9 mouse cellular contexts compared by ENCODE assay signal in genomic region chr4:56725839-56726238, GRCm38 (mm10). TPM values are rescaled to one million over a fixed set of nuclear protein-coding genes. Genes with fewer than 3 reads are reported as not detected.
DNase-seq lines count a peak whose midpoint lies in the region; ATAC-seq and TF ChIP-seq lines count a peak whose summit lies in the region.
"Had no signal": no experiment of that assay in that cellular context is flagged by ENCODE, and none has a peak within 500 bp of the region (broad histone marks: within the 10 kb centered on the region; RNA-seq: fewer than 3 reads in every experiment).

No protein-coding gene starts in this region.

- no peak overlapping the region for H3K4me2 ChIP-seq in forebrain, embryonic 14.5 days (ENCODE audit: low read length)
- no peak overlapping the region for H3K4me2 ChIP-seq in forebrain, embryonic 15.5 days (replicated peaks)
- H3K4me2 ChIP-seq in lung, postnatal 0 days (replicated peaks; ENCODE audit: low read depth, low read length) = no peak overlapping the region

- 52% methylated on average over 8 of the region's 8 CpGs for WGBS in forebrain, embryonic 14.5 days
- 55% methylated on average over 8 of the region's 8 CpGs for WGBS in forebrain, embryonic 15.5 days
- WGBS in lung, postnatal 0 days = 49% methylated on average over 8 of the region's 8 CpGs
- WGBS in bone marrow, adult 2 months = 55% methylated on average over 8 of the region's 8 CpGs
- 59% methylated on average over 8 of the region's 8 CpGs for WGBS in small intestine, adult 2 months

- no peak overlapping the region for H3K27ac ChIP-seq in forebrain, embryonic 14.5 days (ENCODE audit: low read depth, low read length)
- no peak overlapping the region for H3K27ac ChIP-seq in forebrain, embryonic 15.5 days (replicated peaks)
- H3K27ac ChIP-seq in lung, postnatal 0 days (ENCODE audit: low read length) = no peak overlapping the region
- H3K27ac ChIP-seq in bone marrow, adult 2 months (ENCODE audit: control insufficient read depth, insufficient read depth, low read depth, low read length, poor library complexity) = no peak overlapping the region
- no peak overlapping the region for H3K27ac ChIP-seq in small intestine, adult 2 months (ENCODE audit: insufficient read depth, low read depth, low read length)

- TF ChIP-seq EP300 in lung, postnatal 0 days (IDR thresholded peaks at IDR 0.05) = no peak

- H3K27me3 ChIP-seq in forebrain, embryonic 14.5 days (replicated peaks; ENCODE audit: control insufficient read depth, insufficient read depth, low read length) = no peaks in the 10 kb centered on the region
- no peaks in the 10 kb centered on the region for H3K27me3 ChIP-seq in forebrain, embryonic 15.5 days
- H3K27me3 ChIP-seq in lung, postnatal 0 days (replicated peaks; ENCODE audit: insufficient read depth, low read length) = no peaks in the 10 kb centered on the region
- H3K27me3 ChIP-seq in small intestine, adult 2 months (ENCODE audit: control insufficient read depth, insufficient read depth, low read length) = no peaks in the 10 kb centered on the region

- no peaks in the 10 kb centered on the region for H3K36me3 ChIP-seq in forebrain, embryonic 14.5 days (ENCODE audit: control insufficient read depth, insufficient read depth, low read length)
- H3K36me3 ChIP-seq in forebrain, embryonic 15.5 days = no peaks in the 10 kb centered on the region
- no peaks in the 10 kb centered on the region for H3K36me3 ChIP-seq in lung, postnatal 0 days (ENCODE audit: insufficient read depth, low read length)
- no peaks in the 10 kb centered on the region for H3K36me3 ChIP-seq in small intestine, adult 2 months (ENCODE audit: control insufficient read depth, insufficient read depth, low read length)

- no peak overlapping the region for H3K9ac ChIP-seq in forebrain, embryonic 14.5 days (ENCODE audit: low read length)
- no peak overlapping the region for H3K9ac ChIP-seq in forebrain, embryonic 15.5 days (replicated peaks)
- no peak overlapping the region for H3K9ac ChIP-seq in lung, postnatal 0 days (replicated peaks; ENCODE audit: low read depth)

- H3K4me3 ChIP-seq in forebrain, embryonic 14.5 days (ENCODE audit: low read depth, low read length) = no peak overlapping the region
- H3K4me3 ChIP-seq in forebrain, embryonic 15.5 days = no peak overlapping the region
- H3K4me3 ChIP-seq in lung, postnatal 0 days (ENCODE audit: low read depth, low read length) = no peak overlapping the region
- H3K4me3 ChIP-seq in bone marrow, adult 2 months (replicated peaks; ENCODE audit: control insufficient read depth, low read depth, low read length) = no peak overlapping the region
- no peak overlapping the region for H3K4me3 ChIP-seq in small intestine, adult 2 months (ENCODE audit: low read depth, low read length)

- no peak for ATAC-seq in forebrain, embryonic 14.5 days
- no peak for ATAC-seq in forebrain, embryonic 15.5 days (replicated peaks)
- ATAC-seq in lung, postnatal 0 days = no peak

- no peak for TF ChIP-seq POLR2A in bone marrow, adult 2 months (IDR thresholded peaks at IDR 0.05; ENCODE audit: borderline replicate concordance, control insufficient read depth, low read depth, low read length)
- TF ChIP-seq POLR2A in small intestine, adult 2 months (IDR thresholded peaks at IDR 0.05; ENCODE audit: low read depth, low read length) = no peak

- H3K4me1 ChIP-seq in forebrain, embryonic 14.5 days (ENCODE audit: control insufficient read depth, insufficient read depth, low read length) = no peaks in the 10 kb centered on the region
- no peaks in the 10 kb centered on the region for H3K4me1 ChIP-seq in forebrain, embryonic 15.5 days
- no peaks in the 10 kb centered on the region for H3K4me1 ChIP-seq in lung, postnatal 0 days (ENCODE audit: insufficient read depth, low read depth, low read length)
- H3K4me1 ChIP-seq in bone marrow, adult 2 months (ENCODE audit: control insufficient read depth, insufficient read depth, low read length) = no peaks in the 10 kb centered on the region
- no peaks in the 10 kb centered on the region for H3K4me1 ChIP-seq in small intestine, adult 2 months (ENCODE audit: control insufficient read depth, insufficient read depth, insufficient read length, low read length)

- peak; percentile 6 for DNase-seq in forebrain, embryonic 14.5 days (ENCODE audit: low spot score)
- DNase-seq in lung, postnatal 0 days (ENCODE audit: low spot score) = peak; percentile 25
- DNase-seq in lung, adult 18-20 months = no peak
- no peak for DNase-seq in ovary, adult 18-20 months (ENCODE audit: low spot score)
- no peak for DNase-seq in cerebellum, adult 11-12 months

- no peaks in the 10 kb centered on the region for H3K9me3 ChIP-seq in forebrain, embryonic 14.5 days (replicated peaks; ENCODE audit: control insufficient read depth, low read length)
- peaks cover 3% of the 10 kb centered on the region; the same call in 1 of the 2 replicates for H3K9me3 ChIP-seq in forebrain, embryonic 15.5 days
- no peaks in the 10 kb centered on the region for H3K9me3 ChIP-seq in lung, postnatal 0 days (ENCODE audit: low read length)

- TF ChIP-seq CTCF in lung, postnatal 0 days (IDR thresholded peaks at IDR 0.05) = peak; percentile 53
- TF ChIP-seq CTCF in bone marrow, adult 2 months (IDR thresholded peaks at IDR 0.05; ENCODE audit: control insufficient read depth, insufficient read depth, low read length) = peak; percentile 50; the same call in 1 of the 2 replicates
- TF ChIP-seq CTCF in small intestine, adult 2 months (IDR thresholded peaks at IDR 0.05; ENCODE audit: extremely low read depth, insufficient read length, insufficient replicate concordance, low read depth, low read length) = peak; percentile 26; the same call in 1 of the 2 replicates

RNA-seq across cellular contexts. Expression of gene Gm26657, which starts 14.0 kb away (rescaled TPM):
- not detected in 2 replicates for polyA plus RNA-seq in forebrain, embryonic 14.5 days (2014; fragmentation: Nextera tagmentation; extraction: Ambion mirVana)
- polyA plus RNA-seq in forebrain, embryonic 15.5 days (2015; fragmentation: Nextera tagmentation; extraction: Ambion mirVana) = not detected in 2 replicates
- polyA plus RNA-seq in lung, postnatal 0 days (2015; fragmentation: Nextera tagmentation; extraction: Ambion mirVana) = not detected in 2 replicates
- not detected in 2 replicates for polyA plus RNA-seq in bone marrow, adult 2 months (2011; ENCODE audit: insufficient read depth, insufficient read length, low replicate concordance, missing spikeins)
- not detected in 2 replicates for polyA plus RNA-seq in small intestine, adult 2 months (2012; rRNA removed)
- polyA plus RNA-seq: gonadal fat pad, adult 2 months had no signal

RNA-seq across cellular contexts. Expression of gene Actl7b, which starts 15.4 kb away (rescaled TPM):
- polyA plus RNA-seq in forebrain, embryonic 14.5 days (2014; fragmentation: Nextera tagmentation; extraction: Ambion mirVana) = not detected in 2 replicates
- polyA plus RNA-seq in forebrain, embryonic 15.5 days (2015; fragmentation: Nextera tagmentation; extraction: Ambion mirVana) = not detected in 2 replicates
- 0.08 TPM in 1 of 2 replicates, not detected in the other for polyA plus RNA-seq in lung, postnatal 0 days (2015; fragmentation: Nextera tagmentation; extraction: Ambion mirVana)
- polyA plus RNA-seq in bone marrow, adult 2 months (2011; ENCODE audit: insufficient read depth, insufficient read length, low replicate concordance, missing spikeins) = 2.1 TPM in 1 of 2 replicates, not detected in the other
- 0.10 TPM in 1 of 2 replicates, not detected in the other for polyA plus RNA-seq in small intestine, adult 2 months (2012; rRNA removed)

RNA-seq across cellular contexts. Expression of gene Actl7a, which starts 17.4 kb away (rescaled TPM):
- not detected in 2 replicates for polyA plus RNA-seq in forebrain, embryonic 14.5 days (2014; fragmentation: Nextera tagmentation; extraction: Ambion mirVana)
- polyA plus RNA-seq in forebrain, embryonic 15.5 days (2015; fragmentation: Nextera tagmentation; extraction: Ambion mirVana) = not detected in 2 replicates
- not detected in 2 replicates for polyA plus RNA-seq in lung, postnatal 0 days (2015; fragmentation: Nextera tagmentation; extraction: Ambion mirVana)
- not detected in 2 replicates for polyA plus RNA-seq in bone marrow, adult 2 months (2011; ENCODE audit: insufficient read depth, insufficient read length, low replicate concordance, missing spikeins)
- not detected in 2 replicates for polyA plus RNA-seq in small intestine, adult 2 months (2012; rRNA removed)

Comparison
In these comparisons a context has a peak if more than half of its experiments do, and no peak if none do; other contexts are left out.
1. DNase-seq: peak in forebrain, embryonic 14.5 days (single experiment) and lung, postnatal 0 days (single experiment); none in lung, adult 18-20 months (0 of 2), ovary, adult 18-20 months (single experiment) and cerebellum, adult 11-12 months (single experiment).
2. Peak in every context shown above with its lines, with median percentiles within 50 percentile points of each other: CTCF ChIP-seq.